Mouse (Mus musculus): ENCODE data around the gene Tssc4. TPM values are rescaled to one million over a fixed set of nuclear protein-coding genes. Genes with fewer than 3 reads are reported as not detected.

The Tssc4 gene
- total RNA-seq, 2 experiments from 2014 or later = 38.5 to 41.4 TPM

- Histone ChIP-seq H3K4me3 (no peak overlapping the region), H3K27ac (peak overlapping the region; percentile 46; the same call in 1 of the 2 replicates)
- no peak for TF ChIP-seq CTCF (conservative IDR thresholded peaks at IDR 0.05)
- no peak for DNase-seq (ENCODE audit: low spot score in 2 of 2)
Observed at GRCm38 (mm10) chr7:143049841-143050816, 18.9 kb upstream of the Tssc4 start.

GRCm38 (mm10) chr7:143051316-143051715, 17.7 kb upstream of the Tssc4 start:
- DNase-seq (ENCODE audit: low spot score in 2 of 2) = no peak
- no peak for TF ChIP-seq CTCF (conservative IDR thresholded peaks at IDR 0.05)
- H3K4me3 ChIP-seq = no peak overlapping the region
- H3K27ac ChIP-seq = no peak overlapping the region

GRCm38 (mm10) chr7:143052626-143053007, 16.4 kb upstream of the Tssc4 start, which contains the start of gene Cd81:
Gene Cd81, plus strand, starts transcription at chr7:143052739.
- H3K27ac ChIP-seq = peak within 1 kb of the TSS; percentile 99
- no peak for TF ChIP-seq CTCF (conservative IDR thresholded peaks at IDR 0.05)
- H3K4me3 ChIP-seq = peak within 1 kb of the TSS; percentile 100
- DNase-seq (ENCODE audit: low spot score in 2 of 2) = peak; percentile 80 to 86

GRCm38 (mm10) chr7:143053008-143053899, 15.8 kb upstream of the Tssc4 start:
- H3K27ac ChIP-seq = peak overlapping the region; percentile 99
- DNase-seq (ENCODE audit: low spot score in 2 of 2) = peak; percentile 48 to 66
- peak; percentile 53 for TF ChIP-seq CTCF (conservative IDR thresholded peaks at IDR 0.05)
- H3K4me3 ChIP-seq = peak overlapping the region; percentile 100

GRCm38 (mm10) chr7:143053961-143054611, 15.0 kb upstream of the Tssc4 start:
- H3K4me3 ChIP-seq = peak overlapping the region; percentile 100
- H3K27ac ChIP-seq = peak overlapping the region; percentile 99
- DNase-seq (ENCODE audit: low spot score in 2 of 2) = no peak
- TF ChIP-seq CTCF (conservative IDR thresholded peaks at IDR 0.05) = no peak

GRCm38 (mm10) chr7:143054612-143054965, 14.5 kb upstream of the Tssc4 start:
- peak overlapping the region; percentile 100 for H3K4me3 ChIP-seq
- TF ChIP-seq CTCF (conservative IDR thresholded peaks at IDR 0.05) = no peak
- H3K27ac ChIP-seq = peak overlapping the region; percentile 99
- no peak for DNase-seq (ENCODE audit: low spot score in 2 of 2)

- H3K4me3 ChIP-seq = peak overlapping the region; percentile 100
- no peak for DNase-seq (ENCODE audit: low spot score in 2 of 2)
- TF ChIP-seq CTCF (conservative IDR thresholded peaks at IDR 0.05) = no peak
- H3K27ac ChIP-seq = peak overlapping the region; percentile 99
Observed at GRCm38 (mm10) chr7:143055001-143055400, 14.0 kb upstream of the Tssc4 start.

- no peak for TF ChIP-seq CTCF (conservative IDR thresholded peaks at IDR 0.05)
- peak overlapping the region; percentile 100 for H3K4me3 ChIP-seq
- H3K27ac ChIP-seq = peak overlapping the region; percentile 99
- DNase-seq (ENCODE audit: low spot score in 2 of 2) = no peak
Observed at GRCm38 (mm10) chr7:143055499-143056186, 13.4 kb upstream of the Tssc4 start.

- Histone ChIP-seq H3K4me3 (0 out of 2 replicates have a peak overlapping the region, but pooled peaks have one; percentile 9), H3K27ac (peak overlapping the region; percentile 67)
- DNase-seq (ENCODE audit: low spot score in 2 of 2) = no peak
- no peak for TF ChIP-seq CTCF (conservative IDR thresholded peaks at IDR 0.05)
Observed at GRCm38 (mm10) chr7:143057023-143057422, 12.0 kb upstream of the Tssc4 start.

GRCm38 (mm10) chr7:143057667-143058220, 11.3 kb upstream of the Tssc4 start:
- peak overlapping the region; percentile 67 for H3K27ac ChIP-seq
- DNase-seq (ENCODE audit: low spot score in 2 of 2) = no peak
- no peak overlapping the region; the same call in 1 of the 2 replicates for H3K4me3 ChIP-seq
- no peak for TF ChIP-seq CTCF (conservative IDR thresholded peaks at IDR 0.05)

- DNase-seq (ENCODE audit: low spot score in 2 of 2) = no peak
- H3K27ac ChIP-seq = peak overlapping the region; percentile 67
- no peak overlapping the region for H3K4me3 ChIP-seq
- TF ChIP-seq CTCF (conservative IDR thresholded peaks at IDR 0.05) = no peak
Observed at GRCm38 (mm10) chr7:143058221-143058697, 10.8 kb upstream of the Tssc4 start.

Data from layer of hippocampus, adult 2 months (tissue).